Comparison of ENCODE assay signal across 8 mouse cellular contexts in the genomic region with DNA sequence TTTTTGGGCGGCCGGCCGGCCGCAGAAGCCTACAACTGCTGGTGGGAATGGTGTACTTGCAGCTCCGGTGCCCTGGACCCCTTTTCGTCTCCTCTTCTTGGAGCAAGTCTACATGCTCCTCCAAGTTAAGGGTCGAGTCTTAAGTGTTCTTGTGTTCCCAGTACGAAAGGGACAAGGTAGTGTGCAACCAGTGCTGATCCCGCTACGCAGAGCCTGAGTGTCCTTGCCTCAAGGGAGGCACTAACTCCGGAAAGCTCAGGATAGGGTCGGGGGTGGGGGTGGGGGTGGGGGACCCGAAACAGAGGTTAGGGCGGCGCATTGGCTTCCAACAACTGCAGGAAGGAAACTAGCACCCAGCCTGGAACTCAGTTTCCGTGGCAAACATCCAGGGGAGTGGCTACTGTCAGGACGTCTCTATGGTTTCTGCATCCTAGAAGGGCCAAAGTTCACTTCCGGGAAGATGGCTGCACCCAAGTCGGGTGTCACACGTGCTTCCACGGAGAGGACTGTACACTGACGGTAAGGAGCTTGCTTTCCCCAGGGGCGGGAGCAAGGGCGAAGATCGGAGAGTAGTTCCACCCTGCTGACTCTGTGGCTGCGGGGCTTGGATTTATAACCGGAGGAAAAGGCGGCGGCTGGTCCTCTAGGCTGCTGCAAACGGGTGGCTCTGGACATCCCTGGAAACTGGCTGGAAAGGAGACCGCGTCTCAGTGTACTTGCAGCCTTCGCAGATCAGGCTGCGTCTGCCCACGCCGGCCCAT. TPM values are rescaled to one million over a fixed set of nuclear protein-coding genes. Genes with fewer than 3 reads are reported as not detected.
DNase-seq lines count a peak whose midpoint lies in the region; ATAC-seq and TF ChIP-seq lines count a peak whose summit lies in the region.

Gene Gpatch4, plus strand, starts transcription at position 448 of the 761 bp plus-strand sequence.

- TF ChIP-seq CTCF in cerebellum, adult 2 months (IDR thresholded peaks at IDR 0.05; ENCODE audit: borderline replicate concordance, insufficient read depth, low read depth, low read length) = no peak
- no peak for TF ChIP-seq CTCF in forebrain, postnatal 0 days (IDR thresholded peaks at IDR 0.05; ENCODE audit: low read depth)

- peak within 1 kb of the TSS; percentile 60 for H3K9ac ChIP-seq in forebrain, postnatal 0 days
- peak within 1 kb of the TSS; percentile 41 for H3K9ac ChIP-seq in lung, embryonic 15.5 days

- no peaks in the 10 kb centered on the region for H3K9me3 ChIP-seq in forebrain, postnatal 0 days (ENCODE audit: low read length)
- no peaks in the 10 kb centered on the region for H3K9me3 ChIP-seq in lung, embryonic 15.5 days

- peak within 1 kb of the TSS; percentile 74 for H3K4me2 ChIP-seq in forebrain, postnatal 0 days (ENCODE audit: low read depth)
- H3K4me2 ChIP-seq in lung, embryonic 15.5 days = peak within 1 kb of the TSS; percentile 67

- H3K4me3 ChIP-seq in cerebellum, adult 2 months (replicated peaks; ENCODE audit: insufficient read depth, low read depth, low read length) = peak within 1 kb of the TSS; percentile 64
- peak within 1 kb of the TSS; percentile 76 for H3K4me3 ChIP-seq in forebrain, postnatal 0 days (ENCODE audit: low read depth, low read length)
- peak within 1 kb of the TSS; percentile 62 for H3K4me3 ChIP-seq in lung, embryonic 15.5 days

- H3K27me3 ChIP-seq in cerebellum, adult 2 months (ENCODE audit: control insufficient read depth, insufficient read depth, low read length) = no peaks in the 10 kb centered on the region; the same call in 1 of the 2 replicates
- peaks cover 5% of the 10 kb centered on the region; the same call in 1 of the 2 replicates for H3K27me3 ChIP-seq in forebrain, postnatal 0 days (ENCODE audit: insufficient read depth, low read length)
- 0 out of 2 replicates have a peak, but pooled peaks cover 10% of the 10 kb centered on the region for H3K27me3 ChIP-seq in lung, embryonic 15.5 days

- H3K27ac ChIP-seq in cerebellum, adult 2 months (ENCODE audit: insufficient read depth, low read length) = 0 out of 2 replicates have a peak within 1 kb of the TSS, but pooled peaks have one; percentile 14
- H3K27ac ChIP-seq in forebrain, postnatal 0 days (ENCODE audit: low read depth, low read length) = peak within 1 kb of the TSS; percentile 74
- peak within 1 kb of the TSS; percentile 26 for H3K27ac ChIP-seq in lung, embryonic 15.5 days

- ATAC-seq in forebrain, postnatal 0 days = peak; percentile 97
- peak; percentile 85 for ATAC-seq in lung, embryonic 15.5 days (ENCODE audit: borderline replicate concordance, extremely low read depth, low FRiP score, low TSS enrichment)

- H3K36me3 ChIP-seq in forebrain, postnatal 0 days (ENCODE audit: insufficient read depth) = no peaks in the 10 kb centered on the region
- no peaks in the 10 kb centered on the region for H3K36me3 ChIP-seq in lung, embryonic 15.5 days

- TF ChIP-seq POLR2A in cerebellum, adult 2 months (IDR thresholded peaks at IDR 0.05; ENCODE audit: borderline replicate concordance, insufficient read depth, low read length) = peak; percentile 53; the same call in 1 of the 2 replicates

- WGBS in cerebellum, adult 2 months = 11% methylated on average over 36 of the region's 36 CpGs
- 13% methylated on average over 36 of the region's 36 CpGs for WGBS in forebrain, postnatal 0 days
- 9% methylated on average over 36 of the region's 36 CpGs for WGBS in lung, embryonic 15.5 days

- peak; percentile 97 for DNase-seq in MEL-GATA-1-ER (ENCODE audit: extremely low read depth, low read depth)
- peak; percentile 83 to 91 for DNase-seq in cerebellum, adult 2 months
- DNase-seq in forebrain, postnatal 0 days = peak; percentile 96
- DNase-seq in heart, postnatal 4 days = peak; percentile 86
- DNase-seq in layer of hippocampus, adult 8-10 months (ENCODE audit: low spot score in 2 of 2) = peak; percentile 81 to 85
- DNase-seq in ovary, adult 18-20 months (ENCODE audit: low spot score) = peak; percentile 78
- DNase-seq in thymus, postnatal 0 days (ENCODE audit: low spot score) = peak; percentile 96

- H3K4me1 ChIP-seq in cerebellum, adult 2 months (ENCODE audit: control insufficient read depth, insufficient read depth, low read length) = no peaks in the 10 kb centered on the region
- H3K4me1 ChIP-seq in forebrain, postnatal 0 days (ENCODE audit: insufficient read depth) = peaks cover 6% of the 10 kb centered on the region; the same call in 1 of the 2 replicates
- H3K4me1 ChIP-seq in lung, embryonic 15.5 days = peaks cover 15% of the 10 kb centered on the region; the same call in 1 of the 2 replicates

RNA-seq across cellular contexts. Expression of gene Gpatch4, which starts in this region (rescaled TPM):
- 11.4 and 14.4 TPM in 2 replicates for polyA plus RNA-seq in cerebellum, adult 2 months (2012; rRNA removed)
- total RNA-seq in forebrain, postnatal 0 days (2014; rRNA removed) = 9.8 and 10.6 TPM in 2 replicates
- 34.6 and 35.5 TPM in 2 replicates for polyA plus RNA-seq in forebrain, postnatal 0 days (2015; fragmentation: Nextera tagmentation; extraction: Ambion mirVana)
- total RNA-seq in heart, postnatal 4 days (2021) = 1 to 10 TPM; 7.2 to 7.5 TPM
- total RNA-seq in layer of hippocampus, adult 8-10 months (2022) = 10 to 100 TPM; 14.0 to 19.9 (median 16.1) TPM
- polyA plus RNA-seq in lung, embryonic 15.5 days (2015; fragmentation: Nextera tagmentation; extraction: Ambion mirVana) = 30.6 and 31.6 TPM in 2 replicates
- 34.6 and 37.4 TPM in 2 replicates for polyA plus RNA-seq in thymus, postnatal 0 days (2015; fragmentation: Nextera tagmentation; extraction: Ambion mirVana)

Comparison
In these comparisons a context has a peak if more than half of its experiments do, and no peak if none do; other contexts are left out.
1. Peak in every context shown above with its lines: DNase-seq, ATAC-seq, H3K4me3 ChIP-seq and H3K27ac ChIP-seq.
2. H3K27ac ChIP-seq: peak in every context shown above with its lines; median percentile 74 in forebrain, postnatal 0 days; 26 in lung, embryonic 15.5 days; 14 in cerebellum, adult 2 months.